Mouse (Mus musculus) spleen, adult 12 weeks (tissue): ENCODE data around the gene Gm19402.
"Not testable (repeated sequence)": the region's sequence is repeated elsewhere in the genome, so short reads cannot be mapped to it uniquely, and the experiment has no call there.

Experiments used
- DNase-seq: peaks from one replicate; pipeline ENCODE4 v3.0.0; 2022; ENCODE audit warnings: low spot score

Gm19402 gene

GRCm38 (mm10) chr10:77690356-77690807, at the start of gene Gm19402:
Gm19402 (minus strand) TSS chr10:77690757.
- not testable (repeated sequence) for DNase-seq

DNA sequence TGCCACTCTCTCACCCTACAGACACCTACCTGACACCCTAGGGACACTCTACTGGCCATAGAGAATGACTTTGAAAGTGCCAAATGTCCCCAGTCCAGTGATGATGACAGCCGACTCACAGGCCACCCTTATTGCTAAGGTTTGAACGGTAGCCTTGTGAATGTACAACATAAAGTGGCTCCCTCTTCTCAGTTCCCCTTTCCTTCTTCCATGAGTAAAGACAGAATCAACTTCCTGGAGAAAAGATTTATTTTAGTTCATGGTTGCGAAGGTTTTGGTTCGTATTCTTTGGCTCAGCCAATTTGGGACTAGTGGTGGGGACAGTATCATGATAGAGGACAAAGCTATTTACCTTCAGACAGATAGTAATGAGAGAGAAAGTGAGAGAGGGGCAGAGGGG, 48.4 kb upstream of the Gm19402 start:
- DNase-seq, result no peak

DNA sequence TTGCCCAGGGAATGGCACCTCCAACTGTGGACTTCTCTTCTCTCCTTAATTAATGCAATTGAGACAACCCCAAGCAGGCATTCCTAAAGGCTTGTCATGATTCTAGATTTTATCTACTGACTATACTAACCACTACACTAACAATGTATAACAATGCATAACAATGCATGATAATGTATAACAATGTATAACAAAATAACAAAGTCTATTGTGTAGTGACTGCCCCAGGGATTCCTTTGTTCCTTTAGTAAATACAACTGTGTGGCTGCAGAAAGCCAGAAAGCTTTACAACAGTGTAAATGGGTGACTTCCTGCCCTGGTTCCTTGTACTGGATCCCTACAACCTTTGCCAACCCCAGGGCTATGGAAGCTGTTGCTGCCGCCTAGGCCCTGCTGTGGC, 45.4 kb upstream of the Gm19402 start:
- DNase-seq, result no peak

DNA sequence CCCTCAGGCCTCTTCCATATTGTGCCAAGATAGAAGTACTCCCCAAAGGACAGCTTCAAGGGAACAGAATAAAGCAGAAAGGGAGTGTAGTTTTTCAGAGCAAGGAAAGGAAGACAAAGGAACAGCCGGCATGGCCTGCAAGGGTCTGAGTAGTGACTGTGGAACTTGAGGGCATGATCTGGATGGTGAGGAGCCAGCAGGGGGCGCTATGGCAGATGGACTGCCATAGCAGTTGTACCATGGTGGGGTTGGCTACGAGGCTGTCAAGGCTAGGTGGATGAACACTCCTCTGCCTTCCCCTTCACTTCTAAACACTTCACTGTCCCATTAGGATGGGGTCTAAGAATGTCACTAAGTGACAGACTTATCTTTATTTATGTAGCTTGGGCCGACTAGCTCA, 38.7 kb upstream of the Gm19402 start:
- DNase-seq, result no peak

DNA sequence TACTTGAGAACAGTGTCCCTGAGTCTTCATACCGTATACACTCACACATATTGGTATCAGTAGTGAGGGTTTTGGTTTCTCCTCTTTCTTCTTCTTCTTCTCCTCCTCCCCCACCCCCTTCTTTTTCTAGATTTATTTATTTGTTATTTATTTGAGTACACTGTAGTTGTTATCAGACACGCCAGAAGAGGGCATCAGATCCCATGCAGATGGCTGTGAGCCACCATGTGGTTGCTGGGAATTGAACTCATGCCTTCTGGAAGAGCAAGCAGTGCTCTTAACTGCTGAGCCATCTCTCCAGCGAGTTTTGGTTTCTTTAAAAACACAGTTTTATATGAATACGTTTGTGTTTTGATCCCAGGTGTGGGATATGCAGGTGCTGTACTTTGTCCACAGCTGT, 37.7 kb upstream of the Gm19402 start:
- no peak for DNase-seq

DNA sequence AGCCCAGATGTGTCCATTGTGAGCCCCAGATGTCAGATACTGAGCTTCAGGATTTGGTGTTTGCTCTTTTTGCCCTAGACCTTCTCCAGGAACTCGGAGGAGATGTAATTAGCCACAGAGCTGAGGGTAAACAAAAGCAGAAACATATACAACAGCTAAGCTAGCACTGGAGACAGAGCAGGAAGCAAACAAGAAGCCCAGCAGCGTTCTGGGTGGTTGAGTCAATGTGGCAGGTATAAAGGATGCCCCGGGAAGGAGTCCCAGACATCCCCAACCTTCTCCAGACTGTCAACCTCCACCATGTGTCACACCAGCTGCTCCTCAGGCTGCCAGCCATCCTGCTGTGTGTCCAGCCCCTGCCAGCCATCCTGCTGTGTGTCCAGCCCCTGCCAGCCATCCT, 35.6 kb upstream of the Gm19402 start, which contains the start of gene Gm10100:
Gene Gm10100 (plus strand): TSS at position 301 of the 400 bp plus-strand sequence.
- DNase-seq, result no peak

GRCm38 (mm10) chr10:77724855-77725254, 34.3 kb upstream of the Gm19402 start:
- DNase-seq, result no peak

- DNase-seq, result not testable (repeated sequence)
Observed at GRCm38 (mm10) chr10:77720299-77720698, 29.7 kb upstream of the Gm19402 start, which contains the start of gene Krtap12-1. Krtap12-1 (plus strand) TSS chr10:77720599.

DNA sequence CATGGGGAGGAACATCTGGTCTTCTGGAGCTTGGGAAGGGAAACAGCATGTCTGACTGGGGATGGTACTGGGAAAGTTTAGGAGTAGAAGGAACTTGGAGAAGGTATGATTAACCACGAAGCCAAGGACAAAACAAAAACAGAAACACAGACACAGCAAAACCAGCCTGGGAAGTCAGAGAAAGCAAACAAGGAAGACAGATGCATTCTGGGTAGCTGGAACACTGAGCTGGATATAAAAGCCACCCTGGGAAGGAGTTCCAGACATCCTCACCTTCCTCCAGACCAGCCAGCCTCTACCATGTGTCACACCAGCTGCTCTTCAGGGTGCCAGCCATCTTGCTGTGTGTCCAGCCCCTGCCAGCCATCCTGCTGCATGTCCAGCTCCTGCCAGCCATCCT, 24.9 kb upstream of the Gm19402 start, which contains the start of gene Gm10142:
Gene Gm10142 (plus strand): TSS at position 301 of the 400 bp plus-strand sequence.
- DNase-seq, result no peak

DNA sequence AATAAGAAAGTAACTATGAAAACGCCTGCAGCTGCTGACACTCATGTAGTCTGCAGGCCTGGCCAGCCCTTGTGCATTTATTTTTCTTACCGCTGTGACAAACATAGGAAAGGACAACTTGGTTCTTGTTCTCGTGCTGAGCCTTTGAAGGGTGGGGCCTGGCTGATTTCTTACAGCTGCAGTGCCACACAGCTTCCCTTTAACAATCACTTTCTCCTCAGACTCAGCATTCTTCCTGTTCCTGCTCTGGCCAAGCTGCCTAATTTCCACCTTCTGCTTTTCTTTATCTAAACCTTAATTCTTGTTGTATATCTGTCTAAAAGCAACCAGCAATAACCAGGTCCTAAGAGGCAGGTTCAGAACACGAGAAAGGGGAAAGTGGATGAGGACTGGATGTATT, 23.2 kb upstream of the Gm19402 start:
- no peak for DNase-seq

DNA sequence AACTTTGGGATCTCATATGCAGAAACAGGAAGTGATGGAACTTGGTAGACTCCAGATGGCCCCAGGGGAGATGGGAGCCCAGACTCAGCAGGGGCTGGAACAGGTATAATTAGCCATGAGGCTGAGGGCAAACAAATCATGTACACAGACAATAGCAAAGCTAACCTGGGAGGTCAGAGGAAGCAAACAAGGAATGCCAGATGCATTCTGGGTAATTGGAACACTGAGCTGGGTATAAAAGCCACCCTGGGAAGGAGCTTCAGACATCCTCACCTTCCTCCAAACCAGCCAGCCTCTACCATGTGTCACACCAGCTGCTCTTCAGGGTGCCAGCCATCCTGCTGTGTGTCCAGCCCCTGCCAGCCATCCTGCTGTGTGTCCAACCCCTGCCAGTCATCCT, 20.6 kb upstream of the Gm19402 start, which contains the start of gene Gm10024:
Gene Gm10024 (plus strand): TSS at position 301 of the 400 bp plus-strand sequence.
- not testable (repeated sequence) for DNase-seq

DNA sequence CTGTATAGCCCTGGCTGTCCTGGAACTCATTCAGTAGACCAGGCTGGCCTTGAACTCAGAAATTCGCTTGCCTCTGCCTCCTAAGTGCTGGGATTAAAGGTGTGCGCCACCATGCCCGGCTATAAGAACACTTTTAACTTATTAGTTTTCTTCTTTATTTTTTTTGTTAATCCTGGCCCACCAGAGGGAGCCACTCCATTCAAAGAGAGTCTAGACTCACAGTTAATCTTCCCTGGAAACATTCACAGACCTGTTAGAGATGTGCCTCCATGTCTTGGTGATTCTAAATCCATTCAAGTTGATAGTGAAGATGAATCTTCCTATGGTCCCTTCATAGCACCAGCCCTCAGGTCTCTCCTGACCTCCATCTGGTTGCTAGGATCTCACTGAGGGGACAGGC, 19.3 kb upstream of the Gm19402 start:
- no peak for DNase-seq

DNA sequence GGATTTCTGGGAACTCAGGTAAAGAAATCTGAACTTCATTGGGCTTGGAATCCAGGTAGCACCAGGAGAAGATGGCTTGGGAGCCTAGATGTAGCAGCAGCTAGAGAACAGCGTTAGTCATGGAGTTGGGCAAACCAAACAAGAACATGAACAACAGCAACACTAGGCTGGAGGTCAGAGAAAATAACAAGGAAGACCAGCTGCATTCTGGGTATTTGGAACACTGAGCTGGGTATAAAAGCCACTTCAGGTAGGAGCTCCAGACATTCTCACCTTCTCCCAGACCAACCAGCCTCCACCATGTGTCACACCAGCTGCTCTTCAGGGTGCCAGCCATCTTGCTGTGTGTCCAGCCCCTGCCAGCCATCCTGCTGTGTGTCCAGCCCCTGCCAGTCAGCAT, 15.8 kb upstream of the Gm19402 start, which contains the start of gene Gm10272:
Gene Gm10272 (plus strand): TSS at position 301 of the 400 bp plus-strand sequence.
- no peak for DNase-seq

DNA sequence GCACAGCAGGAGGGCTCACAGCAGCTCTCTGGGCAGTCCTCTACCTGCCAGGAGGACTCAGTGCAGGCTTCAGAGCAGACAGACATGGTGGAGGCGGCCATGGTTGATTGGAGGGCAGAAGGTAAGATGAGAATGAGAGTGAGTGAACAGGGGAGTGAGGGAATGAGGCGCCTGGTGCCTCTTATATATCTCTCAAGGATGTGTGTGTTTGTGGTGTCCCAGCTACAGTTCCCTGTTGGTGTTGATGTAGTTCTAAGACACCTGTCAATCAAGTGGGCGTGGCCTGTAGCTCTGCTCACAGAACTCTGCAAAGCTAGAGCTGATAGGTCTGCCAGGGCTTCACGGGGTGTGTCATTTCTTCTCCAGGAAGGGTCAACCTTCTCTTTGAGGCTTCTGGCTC, 6.6 kb upstream of the Gm19402 start, which contains the start of gene Gm9508:
Gene Gm9508 (minus strand): TSS at position 101 of the 400 bp plus-strand sequence.
- DNase-seq, result no peak

GRCm38 (mm10) chr10:77687021-77687420, 3.5 kb downstream of the Gm19402 start:
- DNase-seq, result no peak

GRCm38 (mm10) chr10:77685895-77686664, 4.5 kb downstream of the Gm19402 start, which contains the start of gene Tspear:
Tspear (plus strand) TSS chr10:77686569.
- no peak for DNase-seq

DNA sequence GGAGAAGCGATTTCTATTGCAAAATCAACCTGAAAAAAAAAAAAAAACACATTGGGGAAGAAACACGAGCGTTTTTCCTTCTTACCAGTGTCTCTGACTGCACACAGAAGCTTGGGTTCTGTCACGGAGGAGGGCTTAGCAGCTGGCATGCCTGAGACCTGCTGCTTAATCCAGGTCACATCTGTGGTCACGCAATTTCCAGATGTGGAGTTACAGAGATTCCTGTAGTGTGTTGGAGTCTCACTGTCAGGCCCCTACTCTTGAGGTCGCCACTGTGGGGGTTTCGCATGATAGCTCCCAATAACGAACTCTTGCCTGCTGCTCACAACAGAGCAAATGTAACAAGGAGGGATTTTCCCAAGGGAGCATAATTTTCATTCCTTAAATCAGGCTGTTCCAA, 6.4 kb downstream of the Gm19402 start:
- no peak for DNase-seq

- DNase-seq, result no peak
Observed at GRCm38 (mm10) chr10:77682994-77683393, 7.6 kb downstream of the Gm19402 start.

DNA sequence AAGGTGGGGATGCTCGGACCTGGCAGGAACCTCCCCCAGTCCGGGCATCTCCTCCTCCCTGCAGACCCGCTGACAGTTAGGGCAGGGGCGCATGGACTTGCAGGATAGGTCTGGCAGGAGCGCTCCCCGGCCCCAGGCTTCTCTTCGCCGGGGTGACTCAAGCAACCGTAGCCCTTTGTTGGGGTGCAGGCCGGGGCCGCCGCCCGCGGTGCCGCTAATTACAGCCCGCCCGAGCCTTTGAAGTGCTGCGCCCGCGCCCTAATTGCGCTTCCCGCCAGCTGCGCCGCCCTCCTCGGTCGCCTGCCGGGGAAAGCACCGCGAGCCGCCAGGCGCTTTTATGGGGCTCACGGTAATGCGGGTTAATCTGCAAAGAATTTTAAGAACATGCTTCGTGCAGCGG, 13.0 kb downstream of the Gm19402 start:
- no peak for DNase-seq

DNA sequence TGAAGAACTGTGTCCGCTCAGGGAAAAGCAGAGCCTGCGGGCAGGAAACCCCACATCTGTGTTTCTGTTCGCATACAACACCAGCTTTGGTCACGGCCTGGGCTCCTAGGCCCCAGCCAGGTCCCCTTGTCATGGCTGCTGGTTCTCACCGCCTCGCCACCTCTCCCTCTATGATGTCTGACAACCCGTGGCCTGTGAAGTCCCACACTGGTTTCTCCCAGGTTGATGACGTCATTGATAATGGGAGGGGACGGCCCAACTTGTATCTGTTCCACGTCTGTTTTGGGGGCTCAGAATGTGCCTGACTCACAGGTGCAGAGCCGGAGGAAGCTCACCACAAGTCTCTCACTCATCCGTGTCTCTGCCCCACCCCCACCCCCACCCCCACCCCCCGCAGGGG, 16.8 kb downstream of the Gm19402 start:
- no peak for DNase-seq

GRCm38 (mm10) chr10:77671519-77671918, 19.0 kb downstream of the Gm19402 start:
- DNase-seq, result no peak

DNA sequence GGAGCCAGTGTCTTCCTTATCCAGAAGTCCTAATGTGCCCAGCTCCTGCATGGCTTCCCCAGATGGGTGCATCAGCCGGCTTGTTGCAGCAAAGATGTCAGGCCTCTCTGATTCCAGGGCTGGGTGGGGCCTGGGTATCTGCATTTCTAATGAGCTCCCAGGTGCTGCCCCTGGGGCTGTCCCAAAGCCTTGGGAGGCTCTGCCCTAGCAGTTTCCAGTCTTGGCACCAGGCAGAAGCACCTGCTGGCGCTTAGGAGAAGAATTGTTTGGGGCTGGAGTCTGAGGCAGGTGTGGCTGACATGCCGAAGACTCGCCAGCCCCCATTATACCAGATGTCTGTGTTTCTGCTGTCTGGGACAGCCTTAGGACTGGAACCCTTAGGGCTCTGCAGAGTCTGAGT, 19.8 kb downstream of the Gm19402 start:
- no peak for DNase-seq

GRCm38 (mm10) chr10:77667402-77667801, 23.2 kb downstream of the Gm19402 start:
- DNase-seq, result no peak
